In the genomic region with DNA sequence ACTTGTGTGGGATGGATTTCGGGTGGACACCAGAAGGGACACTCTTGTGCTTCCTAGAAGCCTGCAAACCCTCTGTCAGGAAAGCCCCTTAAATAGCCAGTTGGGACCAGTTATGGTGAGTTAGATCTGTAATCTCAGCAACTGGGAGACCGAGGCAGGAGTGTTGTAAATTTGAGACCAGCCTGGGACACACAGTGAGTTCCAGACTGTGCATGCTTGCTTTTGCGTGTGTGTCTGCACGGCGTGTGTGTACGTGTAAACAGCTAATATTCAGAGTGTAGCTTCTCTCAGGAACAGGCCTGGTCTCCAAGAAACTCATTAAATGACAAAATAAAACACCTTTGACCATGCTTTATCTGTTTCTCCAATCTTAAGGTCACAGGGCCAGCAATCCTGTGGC, we compare ENCODE assay signal across 14 mouse cellular contexts. TPM values are rescaled to one million over a fixed set of nuclear protein-coding genes. Genes with fewer than 3 reads are reported as not detected.
DNase-seq lines count a peak whose midpoint lies in the region; ATAC-seq and TF ChIP-seq lines count a peak whose summit lies in the region.
"Had no signal": no experiment of that assay in that cellular context is flagged by ENCODE, and none has a peak within 500 bp of the region (broad histone marks: within the 10 kb centered on the region; RNA-seq: fewer than 3 reads in every experiment).

No protein-coding gene starts in this region.

- 84% methylated on average over 6 of the region's 6 CpGs for WGBS in intestine, embryonic 14.5 days
- 87% methylated on average over 6 of the region's 6 CpGs for WGBS in intestine, embryonic 16.5 days
- 88% methylated on average over 6 of the region's 6 CpGs for WGBS in midbrain, embryonic 11.5 days
- WGBS in midbrain, embryonic 15.5 days = 89% methylated on average over 6 of the region's 6 CpGs
- WGBS in neural tube, embryonic 14.5 days = 89% methylated on average over 6 of the region's 6 CpGs

- no peak overlapping the region for H3K4me3 ChIP-seq in gastrocnemius, adult 2 months
- H3K4me3 ChIP-seq in intestine, embryonic 14.5 days (ENCODE audit: low read depth, low read length) = no peak overlapping the region
- H3K4me3 ChIP-seq in intestine, embryonic 16.5 days (ENCODE audit: low read length) = no peak overlapping the region
- H3K4me3 ChIP-seq in midbrain, embryonic 11.5 days (ENCODE audit: low read depth, low read length) = no peak overlapping the region
- no peak overlapping the region for H3K4me3 ChIP-seq in midbrain, embryonic 15.5 days
- H3K4me3 ChIP-seq in neural tube, embryonic 14.5 days (ENCODE audit: low read depth, low read length) = no peak overlapping the region
- H3K4me3 ChIP-seq: intestine, embryonic 15.5 days; midbrain, embryonic 12.5 days had no signal

- H3K4me2 ChIP-seq in intestine, embryonic 14.5 days (ENCODE audit: low read length) = no peak overlapping the region
- no peak overlapping the region for H3K4me2 ChIP-seq in intestine, embryonic 16.5 days (ENCODE audit: low read depth, low read length)
- H3K4me2 ChIP-seq in midbrain, embryonic 11.5 days = no peak overlapping the region
- no peak overlapping the region for H3K4me2 ChIP-seq in midbrain, embryonic 15.5 days
- H3K4me2 ChIP-seq in neural tube, embryonic 14.5 days (ENCODE audit: low read depth, low read length) = no peak overlapping the region
- H3K4me2 ChIP-seq: intestine, embryonic 15.5 days; liver, embryonic 11.5 days; midbrain, embryonic 12.5 days had no signal

- intact Hi-C loops in gastrocnemius, adult 2 months (cut with DNase I) = loop anchor here (1.0 kb wide), 2 partner anchors 41 to 69 kb away; no protein-coding TSS in a partner anchor

- H3K27me3 ChIP-seq in intestine, embryonic 14.5 days (replicated peaks; ENCODE audit: control insufficient read depth, insufficient read depth, low read length) = no peaks in the 10 kb centered on the region
- no peaks in the 10 kb centered on the region for H3K27me3 ChIP-seq in intestine, embryonic 16.5 days (replicated peaks; ENCODE audit: control insufficient read depth, insufficient read depth, low read length)
- no peaks in the 10 kb centered on the region for H3K27me3 ChIP-seq in midbrain, embryonic 11.5 days (ENCODE audit: control insufficient read depth, insufficient read depth, low read length)
- no peaks in the 10 kb centered on the region for H3K27me3 ChIP-seq in midbrain, embryonic 15.5 days (replicated peaks)
- no peaks in the 10 kb centered on the region for H3K27me3 ChIP-seq in neural tube, embryonic 14.5 days (ENCODE audit: control insufficient read depth, insufficient read depth, low read length)
- H3K27me3 ChIP-seq: intestine, embryonic 15.5 days had no signal

- no peak overlapping the region for H3K9ac ChIP-seq in intestine, embryonic 14.5 days (ENCODE audit: low read length)
- H3K9ac ChIP-seq in intestine, embryonic 16.5 days (ENCODE audit: low read depth, low read length) = no peak overlapping the region
- no peak overlapping the region for H3K9ac ChIP-seq in midbrain, embryonic 11.5 days (ENCODE audit: low read length)
- no peak overlapping the region for H3K9ac ChIP-seq in midbrain, embryonic 15.5 days
- H3K9ac ChIP-seq in neural tube, embryonic 14.5 days (replicated peaks; ENCODE audit: low read depth, low read length) = no peak overlapping the region
- H3K9ac ChIP-seq: intestine, embryonic 15.5 days; midbrain, embryonic 12.5 days had no signal

- no peaks in the 10 kb centered on the region for H3K4me1 ChIP-seq in intestine, embryonic 14.5 days (replicated peaks; ENCODE audit: control insufficient read depth, insufficient read depth, low read length)
- no peaks in the 10 kb centered on the region for H3K4me1 ChIP-seq in intestine, embryonic 16.5 days (ENCODE audit: control insufficient read depth, insufficient read depth, low read length)
- H3K4me1 ChIP-seq in midbrain, embryonic 11.5 days (ENCODE audit: control insufficient read depth, insufficient read depth, low read length) = peaks cover 8% of the 10 kb centered on the region; the same call in 1 of the 2 replicates
- H3K4me1 ChIP-seq in midbrain, embryonic 15.5 days = peaks cover 10% of the 10 kb centered on the region; the same call in 1 of the 2 replicates
- H3K4me1 ChIP-seq in neural tube, embryonic 14.5 days (ENCODE audit: control insufficient read depth, insufficient read depth, low read length) = no peaks in the 10 kb centered on the region
- H3K4me1 ChIP-seq: intestine, embryonic 15.5 days had no signal

- peak; percentile 62; the same call in 1 of the 2 replicates for ATAC-seq in intestine, embryonic 14.5 days (replicated peaks; ENCODE audit: low FRiP score, low TSS enrichment, low read depth)
- no peak for ATAC-seq in intestine, embryonic 16.5 days
- ATAC-seq in midbrain, embryonic 11.5 days (ENCODE audit: low FRiP score) = no peak
- no peak for ATAC-seq in midbrain, embryonic 15.5 days (replicated peaks)
- peak; percentile 31; the same call in 1 of the 2 replicates for ATAC-seq in neural tube, embryonic 14.5 days (ENCODE audit: low read depth)

- no peaks in the 10 kb centered on the region for H3K9me3 ChIP-seq in intestine, embryonic 14.5 days (ENCODE audit: control insufficient read depth, low read length)
- no peaks in the 10 kb centered on the region for H3K9me3 ChIP-seq in intestine, embryonic 16.5 days (ENCODE audit: control insufficient read depth, low read length)
- H3K9me3 ChIP-seq in midbrain, embryonic 11.5 days (ENCODE audit: control insufficient read depth, low read length) = no peaks in the 10 kb centered on the region
- no peaks in the 10 kb centered on the region for H3K9me3 ChIP-seq in midbrain, embryonic 15.5 days
- no peaks in the 10 kb centered on the region for H3K9me3 ChIP-seq in neural tube, embryonic 14.5 days (ENCODE audit: control insufficient read depth, low read length)
- H3K9me3 ChIP-seq: intestine, embryonic 15.5 days; midbrain, embryonic 12.5 days had no signal

- 0 out of 2 replicates have a peak overlapping the region, but pooled peaks have one; percentile 35 for H3K27ac ChIP-seq in gastrocnemius, adult 2 months
- no peak overlapping the region for H3K27ac ChIP-seq in intestine, embryonic 14.5 days (ENCODE audit: low read depth)
- no peak overlapping the region for H3K27ac ChIP-seq in intestine, embryonic 16.5 days (ENCODE audit: low read length)
- H3K27ac ChIP-seq in midbrain, embryonic 11.5 days (ENCODE audit: low read depth, low read length) = no peak overlapping the region; the same call in 1 of the 2 replicates
- no peak overlapping the region for H3K27ac ChIP-seq in midbrain, embryonic 15.5 days
- no peak overlapping the region for H3K27ac ChIP-seq in neural tube, embryonic 14.5 days (ENCODE audit: low read depth, low read length)
- H3K27ac ChIP-seq: intestine, embryonic 15.5 days; midbrain, embryonic 12.5 days had no signal

- DNase-seq in gastrocnemius, adult 2 months = no peak
- DNase-seq in gastrocnemius, postnatal 25 days = no peak
- no peak for DNase-seq in intestine, embryonic 14.5 days (ENCODE audit: low spot score)
- DNase-seq in midbrain, embryonic 11.5 days (ENCODE audit: low spot score, missing footprints) = peak; percentile 88
- DNase-seq in adrenal gland, postnatal 36 days = no peak
- DNase-seq: B cell, adult 2 months; right cerebral cortex, postnatal 25 days; thymus, postnatal 4 days had no signal

- no peak for TF ChIP-seq CTCF in gastrocnemius, adult 2 months (IDR thresholded peaks at IDR 0.05)

- H3K36me3 ChIP-seq in intestine, embryonic 14.5 days (ENCODE audit: control insufficient read depth, insufficient read depth, low read length) = no peaks in the 10 kb centered on the region
- H3K36me3 ChIP-seq in intestine, embryonic 16.5 days (ENCODE audit: control insufficient read depth, insufficient read depth, low read length) = no peaks in the 10 kb centered on the region
- H3K36me3 ChIP-seq in midbrain, embryonic 11.5 days (ENCODE audit: control insufficient read depth, insufficient read depth, low read length) = no peaks in the 10 kb centered on the region
- no peaks in the 10 kb centered on the region for H3K36me3 ChIP-seq in midbrain, embryonic 15.5 days (replicated peaks)
- no peaks in the 10 kb centered on the region for H3K36me3 ChIP-seq in neural tube, embryonic 14.5 days (ENCODE audit: control insufficient read depth, insufficient read depth, low read length)
- H3K36me3 ChIP-seq: intestine, embryonic 15.5 days; midbrain, embryonic 12.5 days had no signal

RNA-seq across cellular contexts. Expression of a gene that starts 20.5 kb away (rescaled TPM):
- 10 to 100 TPM in 1 of 2 experiments, 1 to 10 TPM in 1; 5.5 to 11.4 TPM for total RNA-seq in gastrocnemius, adult 2 months (2021)
- total RNA-seq in gastrocnemius, postnatal 25 days (2021) = 1 to 10 TPM; 8.5 to 8.6 TPM
- 60.0 and 63.4 TPM in 2 replicates for polyA plus RNA-seq in intestine, embryonic 14.5 days (2014; fragmentation: Nextera tagmentation; extraction: Ambion mirVana)
- 36.5 and 41.4 TPM in 2 replicates for polyA plus RNA-seq in intestine, embryonic 16.5 days (2015; fragmentation: Nextera tagmentation; extraction: Ambion mirVana)
- 170 and 171 TPM in 2 replicates for polyA plus RNA-seq in midbrain, embryonic 11.5 days (2014; fragmentation: Nextera tagmentation; extraction: Ambion mirVana)
- 52.2 and 53.5 TPM in 2 replicates for polyA plus RNA-seq in midbrain, embryonic 15.5 days (2015; fragmentation: Nextera tagmentation; extraction: Ambion mirVana)
- 36.1 and 49.7 TPM in 2 replicates for polyA plus RNA-seq in neural tube, embryonic 14.5 days (2014; fragmentation: Nextera tagmentation; extraction: Ambion mirVana)
- 10 to 100 TPM; 37.9 to 43.2 TPM for total RNA-seq in adrenal gland, postnatal 36 days (2021)

Comparison
In these comparisons a context has a peak if more than half of its experiments do, and no peak if none do; other contexts are left out.
1. ATAC-seq: peak in intestine, embryonic 14.5 days (single experiment) and neural tube, embryonic 14.5 days (single experiment); none in intestine, embryonic 16.5 days (single experiment), midbrain, embryonic 11.5 days (single experiment) and midbrain, embryonic 15.5 days (single experiment).